Mouse (Mus musculus) stomach, postnatal 0 days (tissue): Measurements from ENCODE around the gene Tgfbr1. TPM values are rescaled to one million over a fixed set of nuclear protein-coding genes. Genes with fewer than 3 reads are reported as not detected.

ENCODE experiments used
- ATAC-seq: fragments of 200-750 bp; cut with Nextera tagmentation; 2 replicates; pipeline ENCODE4 v1.8.0; 2017; ENCODE audit not compliant: low FRiP score, low TSS enrichment
- DNase-seq: peaks from one replicate; pipeline ENCODE4 v3.0.0-alpha.2; 2016; ENCODE audit warnings: low spot score
- H3K27ac ChIP-seq: fragments of 300-500 bp; sonication (generic); replicated peaks from 2 replicates; pipeline ENCODE4 v1.5.1; 2014; ENCODE audit warnings: mild to moderate bottlenecking, control low read depth
- H3K27me3 ChIP-seq: fragments of 300-500 bp; sonication (generic); 2 replicates; pipeline ENCODE4 v1.6.1; 2014; ENCODE audit warnings: low read length; ENCODE audit not compliant: control insufficient read depth, insufficient read depth
- H3K36me3 ChIP-seq: fragments of 300-500 bp; sonication (generic); 2 replicates; pipeline ENCODE4 v1.6.1; 2014; ENCODE audit warnings: low read length, mixed read lengths; ENCODE audit not compliant: control insufficient read depth, insufficient read depth
- H3K4me1 ChIP-seq: fragments of 300-500 bp; sonication (generic); replicated peaks from 2 replicates; pipeline ENCODE4 v1.6.1; 2014; ENCODE audit warnings: antibody characterized with exemption; ENCODE audit not compliant: control insufficient read depth, insufficient read depth
- H3K4me2 ChIP-seq: fragments of 300-500 bp; sonication (generic); replicated peaks from 2 replicates; pipeline ENCODE4 v1.6.1; 2014; ENCODE audit warnings: low read depth, mild to moderate bottlenecking, control low read depth, moderate library complexity
- H3K4me3 ChIP-seq: fragments of 300-500 bp; sonication (generic); 2 replicates; pipeline ENCODE4 v1.5.1; 2014; ENCODE audit warnings: low read depth, low read length, control low read depth
- H3K9ac ChIP-seq: fragments of 300-500 bp; sonication (generic); 2 replicates; pipeline ENCODE4 v1.6.1; 2014; ENCODE audit warnings: mild to moderate bottlenecking, low read length, control low read depth, mixed read lengths
- H3K9me3 ChIP-seq: fragments of 300-500 bp; sonication (generic); 2 replicates; pipeline ENCODE4 v1.6.1; 2016; ENCODE audit warnings: low read length; ENCODE audit not compliant: control insufficient read depth
- CTCF ChIP-seq: IDR thresholded peaks from 2 replicates; pipeline ENCODE4 v1.5.1; 2016; ENCODE audit warnings: antibody characterized with exemption, low read depth, mild to moderate bottlenecking, moderate library complexity
- EP300 ChIP-seq: optimal IDR thresholded peaks from 2 replicates; pipeline ENCODE3; 2016; ENCODE audit warnings: antibody characterized with exemption
- WGBS: fragments of 180-500 bp; shearing (Covaris S2); extraction: QIAGEN DNeasy Blood & Tissue Kit; methylation state at CpG from one replicate; pipeline ENCODE4 v1.1.7; 2014; 5-methylcytosine and 5-hydroxymethylcytosine counted together
- polyA plus RNA-seq: library from polyadenylated mRNA; unstranded; fragments of >200 nt; fragmentation: Nextera tagmentation; extraction: Ambion mirVana; gene quantifications from 2 replicates; pipeline ENCODE4 v1.2.1, GENCODE M21; 2015

Tgfbr1 gene
- polyA plus RNA-seq, 1 experiment from 2014 or later = 8.7 TPM

DNA sequence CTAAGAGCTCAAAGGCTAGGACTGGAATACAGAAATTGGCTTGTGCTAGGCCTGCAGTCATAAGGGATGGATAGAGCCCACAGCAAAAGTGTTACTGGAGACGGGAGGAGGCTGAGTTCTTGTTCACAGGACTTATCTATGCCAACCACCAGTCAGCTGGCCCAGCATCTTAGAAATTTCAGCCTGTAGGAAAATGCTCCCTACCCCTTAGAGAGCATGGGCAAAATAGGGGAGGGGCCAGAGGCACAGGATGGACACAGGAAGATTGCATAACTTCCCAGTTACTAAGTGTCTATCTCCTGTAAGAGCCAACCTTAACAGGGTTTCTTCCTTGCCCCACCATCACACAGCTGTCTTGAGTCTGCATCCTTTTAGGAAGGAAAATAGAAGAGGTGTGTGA, 28.8 kb upstream of the Tgfbr1 start:
- 71% methylated on average over 1 of the region's 1 CpGs for WGBS
- no peaks in the 10 kb centered on the region for H3K27me3 ChIP-seq
- no peaks in the 10 kb centered on the region; the same call in 1 of the 2 replicates for H3K4me1 ChIP-seq
- no peaks in the 10 kb centered on the region for H3K9me3 ChIP-seq
- DNase-seq (no peak), ATAC-seq (no peak)
- no peak overlapping the region for H3K9ac ChIP-seq
- H3K4me2 ChIP-seq = no peak overlapping the region
- H3K27ac ChIP-seq = no peak overlapping the region
- no peaks in the 10 kb centered on the region for H3K36me3 ChIP-seq
- no peak for TF ChIP-seq CTCF
- no peak for TF ChIP-seq EP300
- no peak overlapping the region for H3K4me3 ChIP-seq

DNA sequence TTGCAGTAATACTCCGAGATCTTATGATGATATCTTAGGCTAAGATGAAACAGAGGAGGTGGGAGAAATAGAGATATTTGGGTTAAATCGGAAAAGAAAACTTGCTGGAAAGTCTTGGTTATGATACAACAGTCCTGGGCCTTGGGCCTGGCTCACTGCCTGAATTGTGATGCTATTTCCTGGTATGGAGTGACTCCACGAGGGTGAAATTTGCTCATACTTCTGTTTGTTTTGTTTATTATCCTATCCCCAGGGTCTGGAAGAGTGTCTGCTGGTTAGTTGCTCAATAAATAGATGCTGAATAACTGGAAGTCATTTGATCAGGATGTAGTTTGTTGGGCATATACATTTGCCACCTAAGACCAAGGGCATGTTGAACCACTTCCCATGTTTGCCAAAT, 25.2 kb upstream of the Tgfbr1 start:
- H3K4me2 ChIP-seq = no peak overlapping the region
- no peak for ATAC-seq
- H3K27ac ChIP-seq = no peak overlapping the region
- no peak overlapping the region for H3K9ac ChIP-seq
- no peak for TF ChIP-seq CTCF
- TF ChIP-seq EP300 = no peak
- no peak overlapping the region for H3K4me3 ChIP-seq
- no peaks in the 10 kb centered on the region; the same call in 1 of the 2 replicates for H3K4me1 ChIP-seq
- no peak for DNase-seq
- H3K9me3 ChIP-seq = no peaks in the 10 kb centered on the region
- no peaks in the 10 kb centered on the region for H3K36me3 ChIP-seq
- WGBS = 68% methylated on average over 3 of the region's 3 CpGs
- no peaks in the 10 kb centered on the region for H3K27me3 ChIP-seq

DNA sequence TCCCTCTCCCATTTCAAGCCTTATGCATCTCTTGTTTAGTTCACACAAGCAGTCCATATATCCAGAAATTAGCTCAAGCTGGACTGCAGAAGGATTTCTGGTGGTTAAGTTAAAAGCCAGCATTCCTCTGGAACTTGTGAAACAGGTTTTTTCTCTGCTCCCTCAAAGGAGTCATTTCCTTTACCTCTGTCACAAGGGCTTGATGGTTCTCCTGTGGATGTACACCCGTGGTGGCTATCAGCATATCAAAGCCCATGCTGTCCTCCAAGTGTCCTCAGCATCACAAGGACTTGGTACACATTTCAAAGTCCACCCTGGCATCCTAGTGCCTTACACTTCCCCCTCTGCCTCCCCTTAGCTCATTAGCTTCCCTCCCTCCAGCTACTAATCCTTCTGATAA, 23.7 kb upstream of the Tgfbr1 start:
- no peak for ATAC-seq
- no peak overlapping the region for H3K9ac ChIP-seq
- no peaks in the 10 kb centered on the region; the same call in 1 of the 2 replicates for H3K4me1 ChIP-seq
- no peak overlapping the region for H3K4me2 ChIP-seq
- TF ChIP-seq EP300 (no peak), CTCF (no peak)
- no peaks in the 10 kb centered on the region for H3K27me3 ChIP-seq
- H3K36me3 ChIP-seq = no peaks in the 10 kb centered on the region
- 11% methylated on average over 1 of the region's 1 CpGs for WGBS
- DNase-seq = no peak
- H3K4me3 ChIP-seq = no peak overlapping the region
- no peak overlapping the region for H3K27ac ChIP-seq
- no peaks in the 10 kb centered on the region for H3K9me3 ChIP-seq

DNA sequence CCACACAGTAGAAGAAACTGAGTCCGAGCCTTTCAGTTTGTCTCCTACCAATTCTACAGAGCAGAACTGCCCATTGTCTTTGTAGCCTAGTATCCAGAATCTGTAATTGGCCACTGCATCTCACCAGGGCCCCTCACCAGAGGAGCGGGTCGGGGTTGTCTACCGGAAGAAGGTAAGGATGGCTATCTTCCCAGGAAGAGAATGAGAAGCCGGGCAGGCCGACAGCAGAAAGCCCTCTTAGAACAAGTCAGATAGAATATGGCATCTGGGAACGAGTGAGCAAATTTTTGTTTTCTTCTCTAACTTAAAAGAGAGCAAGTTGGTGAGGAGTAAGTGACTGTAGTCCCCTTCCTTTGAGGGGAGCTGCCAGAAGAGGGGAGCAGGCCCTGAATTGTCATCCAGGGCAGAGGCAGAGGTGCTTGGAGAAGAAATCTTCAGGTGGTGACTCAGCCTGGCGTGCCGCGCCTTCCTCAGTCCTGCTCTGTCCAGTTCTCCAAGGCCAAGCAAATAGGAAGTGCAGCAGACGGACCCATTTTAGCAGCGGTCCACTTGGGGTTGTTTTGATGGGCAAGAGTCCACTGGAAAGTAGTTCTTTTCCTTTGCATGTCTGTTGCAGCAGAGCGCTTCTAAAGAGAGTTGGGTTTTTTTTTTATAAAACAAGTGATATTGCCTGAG, 22.5 kb upstream of the Tgfbr1 start:
- TF ChIP-seq EP300 = no peak
- TF ChIP-seq CTCF = no peak
- H3K4me3 ChIP-seq = no peak overlapping the region
- no peaks in the 10 kb centered on the region; the same call in 1 of the 2 replicates for H3K4me1 ChIP-seq
- no peak overlapping the region for H3K4me2 ChIP-seq
- H3K27ac ChIP-seq = no peak overlapping the region
- DNase-seq = no peak
- H3K9ac ChIP-seq = no peak overlapping the region
- ATAC-seq = no peak
- no peaks in the 10 kb centered on the region for H3K27me3 ChIP-seq
- WGBS = 86% methylated on average over 13 of the region's 13 CpGs
- no peaks in the 10 kb centered on the region for H3K9me3 ChIP-seq
- no peaks in the 10 kb centered on the region for H3K36me3 ChIP-seq

DNA sequence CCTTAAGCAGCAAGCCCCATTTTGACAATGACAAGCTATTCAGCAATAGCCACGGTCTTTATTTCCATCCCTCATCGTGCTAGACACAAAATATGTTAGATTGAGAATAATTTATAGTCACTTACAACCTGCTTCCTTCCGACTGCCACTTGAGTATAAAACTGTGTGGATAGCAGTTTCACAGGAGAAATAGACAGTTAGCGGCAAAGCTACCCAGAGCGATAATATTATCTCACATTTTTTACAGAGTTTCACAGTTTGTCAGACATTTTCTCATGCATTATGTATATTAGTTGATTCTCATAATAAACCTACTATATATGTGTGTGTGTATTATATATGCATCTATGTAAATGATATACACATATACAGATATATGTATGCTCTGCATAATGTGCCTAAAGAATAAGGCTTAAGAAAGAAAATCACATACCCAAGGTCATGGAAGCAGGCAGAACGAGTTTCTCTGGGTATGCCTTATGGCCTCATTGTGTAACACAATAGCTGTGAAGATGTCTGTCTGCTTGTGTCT, 20.1 kb upstream of the Tgfbr1 start:
- H3K27me3 ChIP-seq = no peaks in the 10 kb centered on the region
- TF ChIP-seq EP300 (no peak), CTCF (no peak)
- no peak for DNase-seq
- WGBS = 82% methylated on average over 6 of the region's 6 CpGs
- H3K9me3 ChIP-seq = no peaks in the 10 kb centered on the region
- H3K9ac ChIP-seq = no peak overlapping the region
- no peaks in the 10 kb centered on the region; the same call in 1 of the 2 replicates for H3K4me1 ChIP-seq
- no peak overlapping the region for H3K4me2 ChIP-seq
- H3K4me3 ChIP-seq = no peak overlapping the region
- no peak for ATAC-seq
- H3K36me3 ChIP-seq = no peaks in the 10 kb centered on the region
- H3K27ac ChIP-seq = no peak overlapping the region

DNA sequence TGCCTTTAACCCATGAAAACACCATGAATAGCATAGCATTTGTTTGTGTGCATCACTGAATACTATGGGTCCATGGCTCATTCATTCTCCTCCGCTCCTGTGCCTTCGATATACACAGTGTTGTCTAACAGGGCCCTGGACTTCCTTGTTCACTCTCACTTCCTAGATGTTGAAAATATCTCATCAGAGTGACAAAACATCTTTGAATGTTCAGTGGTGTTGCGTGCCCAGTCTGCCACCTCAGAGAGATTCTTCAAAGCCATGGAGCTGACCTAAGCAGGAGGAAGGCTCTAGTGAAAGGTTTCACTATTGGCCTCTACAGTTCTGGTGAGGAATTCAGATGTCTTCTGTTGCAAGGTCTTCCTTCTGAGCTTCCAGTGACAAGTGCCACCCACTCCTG, 19.5 kb upstream of the Tgfbr1 start:
- no peak for TF ChIP-seq CTCF
- no peak for TF ChIP-seq EP300
- no peaks in the 10 kb centered on the region for H3K27me3 ChIP-seq
- H3K27ac ChIP-seq = no peak overlapping the region
- H3K4me3 ChIP-seq = no peak overlapping the region
- DNase-seq (no peak), ATAC-seq (no peak)
- no peaks in the 10 kb centered on the region for H3K36me3 ChIP-seq
- H3K4me1 ChIP-seq = no peaks in the 10 kb centered on the region; the same call in 1 of the 2 replicates
- 85% methylated on average over 3 of the region's 3 CpGs for WGBS
- H3K4me2 ChIP-seq = no peak overlapping the region
- H3K9me3 ChIP-seq = no peaks in the 10 kb centered on the region
- no peak overlapping the region for H3K9ac ChIP-seq
